Mouse (Mus musculus): ENCODE measurements at regions not wholly inside any gene's neighbourhood (a gene's known extent, or its start where the extent isn't known, plus 50 kb on each side); places are given as distances from the start of the nearest gene placed in this dataset.

- Histone ChIP-seq H3K36me3 (ENCODE audit: control insufficient read depth, insufficient read depth) (no peaks in the 10 kb centered on the region), H3K27me3 (ENCODE audit: control insufficient read depth, insufficient read depth, insufficient read length) (no peaks in the 10 kb centered on the region), H3K4me3 (no peak overlapping the region), H3ac (ENCODE audit: control insufficient read depth, insufficient read length) (no peak overlapping the region), H3K4me2 (ENCODE audit: low read depth) (no peak overlapping the region), H3K79me2 (ENCODE audit: control insufficient read depth, insufficient read depth) (no peaks in the 10 kb centered on the region)
- TF ChIP-seq CEBPB (IDR thresholded peaks at IDR 0.05; ENCODE audit: insufficient read depth, poor library complexity, severe bottlenecking) (no peak), POLR2A (IDR thresholded peaks at IDR 0.05; ENCODE audit: insufficient read length, low read depth) (no peak), MAX (IDR thresholded peaks at IDR 0.05; ENCODE audit: low read depth) (no peak), MYOG (IDR thresholded peaks at IDR 0.05; ENCODE audit: control insufficient read depth in 1 of 3, insufficient read depth in 1 of 3, insufficient read length in 2 of 3, low read depth in 2 of 3) (no peak), TCF12 (IDR thresholded peaks at IDR 0.05; ENCODE audit: insufficient read depth, poor library complexity, severe bottlenecking) (no peak), REST (IDR thresholded peaks at IDR 0.05; ENCODE audit: insufficient read depth, insufficient read length) (no peak), SRF (IDR thresholded peaks at IDR 0.05; ENCODE audit: control insufficient read depth, insufficient read length, low read depth) (no peak), MYOD1 (IDR thresholded peaks at IDR 0.05; ENCODE audit: control insufficient read depth in 1 of 3, insufficient read length in 2 of 3, low read depth in 2 of 3) (no peak)
Measured at GRCm38 (mm10) chr3:38397615-38397956, 87.1 kb downstream of the Ankrd50 start.

- H3K4me3 ChIP-seq: no peak overlapping the region
- H3K36me3 ChIP-seq (ENCODE audit: control insufficient read depth, insufficient read depth): no peaks in the 10 kb centered on the region
- no peak overlapping the region for H3ac ChIP-seq (ENCODE audit: control insufficient read depth, insufficient read length)
- no peaks in the 10 kb centered on the region for H3K79me2 ChIP-seq (ENCODE audit: control insufficient read depth, insufficient read depth)
- no peaks in the 10 kb centered on the region for H3K27me3 ChIP-seq (ENCODE audit: control insufficient read depth, insufficient read depth, insufficient read length)
- H3K4me2 ChIP-seq (ENCODE audit: low read depth): no peak overlapping the region
- TF ChIP-seq CEBPB (IDR thresholded peaks at IDR 0.05; ENCODE audit: insufficient read depth, poor library complexity, severe bottlenecking): no peak
Measured at GRCm38 (mm10) chr3:38396760-38397614, 87.7 kb downstream of the Ankrd50 start.

- Histone ChIP-seq H3K36me3 (ENCODE audit: control insufficient read depth, insufficient read depth) (no peaks in the 10 kb centered on the region), H3K4me3 (no peak overlapping the region)
- no peak for TF ChIP-seq POLR2A (IDR thresholded peaks at IDR 0.05; ENCODE audit: insufficient read length, low read depth)
- TF ChIP-seq SRF (IDR thresholded peaks at IDR 0.05; ENCODE audit: control insufficient read depth, insufficient read length, low read depth): no peak
- TF ChIP-seq TCF12 (IDR thresholded peaks at IDR 0.05; ENCODE audit: insufficient read depth, poor library complexity, severe bottlenecking): no peak
- no peak for TF ChIP-seq POLR2AphosphoS2 (IDR thresholded peaks at IDR 0.05; ENCODE audit: insufficient read length, low read depth)
Measured at GRCm38 (mm10) chr3:38394308-38394707, 90.3 kb downstream of the Ankrd50 start.

GRCm38 (mm10) chr3:38389647-38390046 is 95.0 kb downstream of the Ankrd50 start:
- Histone ChIP-seq H3K4me2 (ENCODE audit: low read depth) (no peak overlapping the region), H3K36me3 (ENCODE audit: control insufficient read depth, insufficient read depth) (no peaks in the 10 kb centered on the region), H3K79me2 (ENCODE audit: control insufficient read depth, insufficient read depth) (no peaks in the 10 kb centered on the region), H3ac (ENCODE audit: control insufficient read depth, insufficient read length) (no peak overlapping the region), H3K27me3 (ENCODE audit: control insufficient read depth, insufficient read depth, insufficient read length) (no peaks in the 10 kb centered on the region), H3K4me3 (no peak overlapping the region)
- TF ChIP-seq SRF (IDR thresholded peaks at IDR 0.05; ENCODE audit: control insufficient read depth, insufficient read length, low read depth) (no peak), USF1 (IDR thresholded peaks at IDR 0.05; ENCODE audit: low read depth) (no peak), MYOG (IDR thresholded peaks at IDR 0.05; ENCODE audit: control insufficient read depth in 1 of 3, insufficient read depth in 1 of 3, insufficient read length in 2 of 3, low read depth in 2 of 3) (no peak), POLR2A (IDR thresholded peaks at IDR 0.05; ENCODE audit: insufficient read length, low read depth) (no peak), MAX (IDR thresholded peaks at IDR 0.05; ENCODE audit: low read depth) (no peak), TCF3 (IDR thresholded peaks at IDR 0.05; ENCODE audit: insufficient read length, low read depth) (no peak), MYOD1 (IDR thresholded peaks at IDR 0.05; ENCODE audit: control insufficient read depth in 1 of 3, insufficient read length in 2 of 3, low read depth in 2 of 3) (no peak), E2F4 (IDR thresholded peaks at IDR 0.05; ENCODE audit: insufficient read depth) (no peak), POLR2AphosphoS2 (IDR thresholded peaks at IDR 0.05; ENCODE audit: insufficient read length, low read depth) (no peak), TCF12 (IDR thresholded peaks at IDR 0.05; ENCODE audit: insufficient read depth, poor library complexity, severe bottlenecking) (no peak), REST (IDR thresholded peaks at IDR 0.05; ENCODE audit: insufficient read depth, insufficient read length) (no peak), CEBPB (IDR thresholded peaks at IDR 0.05; ENCODE audit: insufficient read depth, poor library complexity, severe bottlenecking) (no peak)

More at GRCm38 (mm10) chr3:38394308-38394707, 90.3 kb downstream of the Ankrd50 start:
- no peaks in the 10 kb centered on the region for H3K27me3 ChIP-seq (ENCODE audit: control insufficient read depth, insufficient read depth, insufficient read length)
- H3ac ChIP-seq (ENCODE audit: control insufficient read depth, insufficient read length): no peak overlapping the region
- no peak overlapping the region for H3K4me2 ChIP-seq (ENCODE audit: low read depth)
- no peaks in the 10 kb centered on the region for H3K79me2 ChIP-seq (ENCODE audit: control insufficient read depth, insufficient read depth)

- no peak overlapping the region for H3ac ChIP-seq (ENCODE audit: control insufficient read depth, insufficient read length)
- no peaks in the 10 kb centered on the region for H3K27me3 ChIP-seq (ENCODE audit: control insufficient read depth, insufficient read depth, insufficient read length)
- H3K79me2 ChIP-seq (ENCODE audit: control insufficient read depth, insufficient read depth): no peaks in the 10 kb centered on the region
- no peak overlapping the region for H3K4me3 ChIP-seq
- no peak overlapping the region for H3K4me2 ChIP-seq (ENCODE audit: low read depth)
- H3K36me3 ChIP-seq (ENCODE audit: control insufficient read depth, insufficient read depth): no peaks in the 10 kb centered on the region
- TF ChIP-seq CEBPB (IDR thresholded peaks at IDR 0.05; ENCODE audit: insufficient read depth, poor library complexity, severe bottlenecking) (no peak), MAX (IDR thresholded peaks at IDR 0.05; ENCODE audit: low read depth) (no peak)
Measured at GRCm38 (mm10) chr3:38388961-38389360, 95.7 kb downstream of the Ankrd50 start.

All from myocyte (in vitro differentiated cells).